Mouse (Mus musculus) midbrain, embryonic 10.5 days (tissue): ENCODE data around the gene Rprd2. TPM values are rescaled to one million over a fixed set of nuclear protein-coding genes. Genes with fewer than 3 reads are reported as not detected.
"Not testable (repeated sequence)": the region's sequence is repeated elsewhere in the genome, so short reads cannot be mapped to it uniquely, and the experiment has no call there.

Experiments
- DNase-seq: peaks from one replicate; pipeline ENCODE4 v3.0.0-alpha.2; 2017; ENCODE audit warnings: low spot score
- H3K27ac ChIP-seq: fragments of 300-500 bp; sonication (generic); replicated peaks from 2 replicates; pipeline ENCODE4 v1.5.1; 2016; ENCODE audit warnings: mild to moderate bottlenecking
- H3K27me3 ChIP-seq: fragments of 300-500 bp; sonication (generic); 2 replicates; pipeline ENCODE4 v1.6.1; 2016; ENCODE audit warnings: low read depth, mild to moderate bottlenecking; ENCODE audit not compliant: poor library complexity, severe bottlenecking
- H3K36me3 ChIP-seq: fragments of 300-500 bp; sonication (generic); 2 replicates; pipeline ENCODE4 v1.6.1; 2016; ENCODE audit warnings: mild to moderate bottlenecking, moderate library complexity
- H3K4me1 ChIP-seq: fragments of 300-500 bp; sonication (generic); 2 replicates; pipeline ENCODE4 v1.6.1; 2016
- H3K4me3 ChIP-seq: fragments of 300-500 bp; sonication (generic); 2 replicates; pipeline ENCODE4 v1.5.1; 2016; ENCODE audit warnings: mild to moderate bottlenecking, moderate library complexity
- H3K9me3 ChIP-seq: fragments of 300-500 bp; sonication (generic); replicated peaks from 2 replicates; pipeline ENCODE4 v1.6.1; 2016; ENCODE audit warnings: mild to moderate bottlenecking
- WGBS: fragments of 180-500 bp; shearing (Covaris S2); methylation state at CpG from one replicate; pipeline ENCODE4 v1.1.7; 2016; 5-methylcytosine and 5-hydroxymethylcytosine counted together
- polyA plus RNA-seq: library from polyadenylated mRNA; unstranded; fragments of >200 nt; fragmentation: Nextera tagmentation; extraction: Ambion mirVana; gene quantifications from 2 replicates; pipeline ENCODE4 v1.2.1, GENCODE M21; 2016

Gene Rprd2
- polyA plus RNA-seq = 18.1 and 22.1 TPM in 2 replicates

DNA sequence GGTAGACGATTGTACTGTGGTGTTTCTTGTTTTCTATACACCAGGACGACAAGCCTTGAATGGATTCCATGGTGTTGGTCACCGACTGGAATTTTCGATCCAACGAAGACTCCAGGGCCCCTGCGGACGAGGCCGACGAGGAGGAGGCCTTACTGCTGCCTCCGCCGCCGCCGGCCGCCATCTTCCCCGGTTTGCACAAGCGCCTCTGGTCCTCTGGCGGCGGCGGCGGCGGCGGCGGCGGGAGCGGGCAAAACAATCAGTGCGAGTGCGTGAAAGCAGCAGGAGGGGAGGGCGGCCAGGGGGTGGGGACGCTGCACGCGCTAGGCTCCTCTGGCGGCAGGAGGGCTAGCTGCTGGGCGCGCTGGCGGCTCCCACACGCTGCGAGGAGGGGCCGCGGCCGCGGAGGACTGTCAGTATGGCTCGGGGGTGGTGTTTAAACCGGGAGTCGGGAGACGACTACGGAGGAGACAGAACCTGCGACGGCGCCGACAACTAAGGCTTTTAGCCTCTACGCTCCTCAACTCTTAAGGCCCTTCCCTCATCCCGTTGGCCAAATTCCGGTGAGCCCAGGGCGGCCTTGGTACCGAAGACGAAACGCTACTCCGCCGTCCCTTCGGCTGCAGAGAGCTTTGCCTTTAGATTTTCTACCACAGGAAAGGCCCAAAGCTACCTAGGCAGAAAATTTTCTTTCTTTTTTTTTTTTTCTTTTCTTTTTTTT lies at the start of gene Rprd2:
Gene Rprd2, minus strand, starts transcription at position 293 of the 718 bp plus-strand sequence.
- Histone ChIP-seq H3K9me3 (no peaks in the 10 kb centered on the region), H3K4me1 (peaks cover 30% of the 10 kb centered on the region), H3K4me3 (peak within 1 kb of the TSS; percentile 91), H3K27ac (peak within 1 kb of the TSS; percentile 99), H3K27me3 (no peaks in the 10 kb centered on the region), H3K36me3 (peaks cover 11% of the 10 kb centered on the region)
- DNase-seq = peak; percentile 86
- WGBS = under 1% methylated on average over 59 of the region's 60 CpGs

DNA sequence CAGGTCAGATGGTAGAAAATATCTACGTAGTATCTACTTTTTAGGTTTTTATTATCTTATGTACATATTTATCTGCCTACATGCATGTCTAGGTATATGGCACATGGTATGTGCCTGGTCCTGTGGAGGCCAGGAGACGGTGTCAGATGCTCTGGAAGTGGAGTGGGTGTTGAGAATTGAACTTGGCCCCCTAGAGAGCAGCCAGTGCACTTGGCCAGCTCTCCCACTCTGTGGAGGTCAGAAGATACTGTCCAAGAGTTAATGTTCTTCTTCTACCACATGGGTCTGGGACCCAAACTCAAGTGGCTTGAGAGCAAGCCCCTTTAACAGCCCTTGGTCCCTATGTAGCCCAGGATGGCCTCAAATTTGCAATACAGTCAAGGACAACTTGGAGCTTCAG lies 48.7 kb upstream of the Rprd2 start:
- Histone ChIP-seq H3K27me3 (no peaks in the 10 kb centered on the region), H3K27ac (no peak overlapping the region), H3K4me3 (no peak overlapping the region), H3K4me1 (peaks cover 18% of the 10 kb centered on the region), H3K36me3 (peaks cover 76% of the 10 kb centered on the region), H3K9me3 (no peaks in the 10 kb centered on the region)
- DNase-seq = no peak
- WGBS = 92% methylated on average over 2 of the region's 2 CpGs

GRCm38 (mm10) chr3:95866071-95866470 lies 47.4 kb upstream of the Rprd2 start:
- Histone ChIP-seq H3K36me3 (peaks cover 88% of the 10 kb centered on the region), H3K4me3 (no peak overlapping the region), H3K27ac (no peak overlapping the region), H3K27me3 (no peaks in the 10 kb centered on the region), H3K9me3 (no peaks in the 10 kb centered on the region), H3K4me1 (peaks cover 10% of the 10 kb centered on the region)
- 94% methylated on average over 5 of the region's 5 CpGs for WGBS
- no peak for DNase-seq

GRCm38 (mm10) chr3:95865571-95865970 lies 46.9 kb upstream of the Rprd2 start:
- H3K4me1 ChIP-seq = peaks cover 5% of the 10 kb centered on the region
- no peak overlapping the region for H3K4me3 ChIP-seq
- H3K9me3 ChIP-seq = no peaks in the 10 kb centered on the region
- H3K27me3 ChIP-seq = no peaks in the 10 kb centered on the region
- no peak overlapping the region for H3K27ac ChIP-seq
- peaks cover 88% of the 10 kb centered on the region for H3K36me3 ChIP-seq
- DNase-seq = no peak
- WGBS = 94% methylated on average over 20 of the region's 20 CpGs

DNA sequence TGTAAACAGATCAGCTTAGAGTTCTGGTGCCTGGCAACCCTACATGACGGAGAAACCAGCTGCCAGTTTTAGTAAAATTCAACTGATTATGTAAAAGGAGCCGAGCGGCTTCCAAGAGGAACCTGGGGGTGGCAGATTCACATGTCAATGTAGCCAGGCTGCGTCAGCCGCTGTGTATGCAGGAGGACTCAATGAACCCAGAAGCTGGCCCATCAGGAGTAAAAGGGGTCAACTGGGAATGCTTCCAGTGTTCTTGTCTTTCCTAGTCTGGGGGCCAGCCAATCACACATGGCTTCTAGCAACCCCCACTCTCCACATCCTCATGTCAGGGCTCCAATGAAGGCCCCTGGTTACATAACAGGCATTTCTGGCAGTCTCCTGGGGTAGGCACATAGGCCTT lies 46.4 kb upstream of the Rprd2 start:
- H3K9me3 ChIP-seq = no peaks in the 10 kb centered on the region
- peaks cover 85% of the 10 kb centered on the region for H3K36me3 ChIP-seq
- no peaks in the 10 kb centered on the region for H3K27me3 ChIP-seq
- no peak for DNase-seq
- WGBS = 90% methylated on average over 5 of the region's 5 CpGs
- H3K4me3 ChIP-seq = no peak overlapping the region
- H3K27ac ChIP-seq = no peak overlapping the region
- H3K4me1 ChIP-seq = no peaks in the 10 kb centered on the region

- Histone ChIP-seq H3K9me3 (no peaks in the 10 kb centered on the region), H3K4me1 (no peaks in the 10 kb centered on the region), H3K36me3 (peaks cover 71% of the 10 kb centered on the region), H3K4me3 (no peak overlapping the region), H3K27me3 (no peaks in the 10 kb centered on the region), H3K27ac (no peak overlapping the region)
- DNase-seq = no peak
- 84% methylated on average over 7 of the region's 7 CpGs for WGBS
These were observed 44.9 kb upstream of the Rprd2 start for GRCm38 (mm10) chr3:95863578-95863977.

GRCm38 (mm10) chr3:95861796-95862195 lies 43.1 kb upstream of the Rprd2 start:
- Histone ChIP-seq H3K27ac (no peak overlapping the region), H3K4me3 (no peak overlapping the region), H3K4me1 (no peaks in the 10 kb centered on the region), H3K9me3 (no peaks in the 10 kb centered on the region), H3K36me3 (peaks cover 53% of the 10 kb centered on the region), H3K27me3 (no peaks in the 10 kb centered on the region)
- 41% methylated on average over 2 of the region's 2 CpGs for WGBS
- DNase-seq = peak; percentile 52

GRCm38 (mm10) chr3:95861216-95861615 lies 42.6 kb upstream of the Rprd2 start:
- WGBS = 73% methylated on average over 10 of the region's 10 CpGs
- Histone ChIP-seq H3K4me1 (peaks cover 1% of the 10 kb centered on the region), H3K9me3 (no peaks in the 10 kb centered on the region), H3K4me3 (no peak overlapping the region), H3K36me3 (peaks cover 47% of the 10 kb centered on the region), H3K27ac (no peak overlapping the region), H3K27me3 (no peaks in the 10 kb centered on the region)
- no peak for DNase-seq

DNA sequence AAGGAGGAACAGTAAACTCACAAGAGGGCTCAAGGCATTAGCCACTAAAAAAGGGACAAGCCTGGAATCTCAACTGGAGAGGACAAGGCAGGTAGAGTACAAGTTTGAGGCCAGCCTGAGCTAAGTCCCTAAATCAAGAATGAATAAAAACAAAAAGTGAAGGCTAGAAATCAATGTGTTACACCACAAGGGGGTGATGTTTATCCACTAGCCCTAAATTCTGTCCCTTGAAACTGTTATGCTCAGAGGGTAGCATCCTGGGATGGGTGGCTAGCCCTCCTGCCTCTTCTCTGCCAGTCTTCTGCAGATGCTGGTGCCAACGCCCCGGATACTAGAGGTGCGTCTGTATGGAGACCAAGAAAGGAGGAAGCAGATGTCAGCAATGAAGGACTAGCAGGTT lies 41.7 kb upstream of the Rprd2 start:
- 90% methylated on average over 3 of the region's 3 CpGs for WGBS
- Histone ChIP-seq H3K36me3 (peaks cover 39% of the 10 kb centered on the region), H3K9me3 (no peaks in the 10 kb centered on the region), H3K27ac (no peak overlapping the region), H3K27me3 (no peaks in the 10 kb centered on the region), H3K4me3 (no peak overlapping the region), H3K4me1 (peaks cover 5% of the 10 kb centered on the region)
- DNase-seq = no peak

- H3K27ac ChIP-seq, H3K4me3 ChIP-seq, DNase-seq, H3K27me3 ChIP-seq, H3K9me3 ChIP-seq: not testable (repeated sequence)
- peaks cover 16% of the 10 kb centered on the region for H3K4me1 ChIP-seq
- H3K36me3 ChIP-seq = peaks cover 25% of the 10 kb centered on the region
- 94% methylated on average over 3 of the region's 3 CpGs for WGBS
These were observed 39.6 kb upstream of the Rprd2 start for GRCm38 (mm10) chr3:95858278-95858677.

GRCm38 (mm10) chr3:95857050-95857449 lies 38.4 kb upstream of the Rprd2 start:
- H3K27me3 ChIP-seq, H3K9me3 ChIP-seq, H3K4me3 ChIP-seq, DNase-seq, H3K27ac ChIP-seq: not testable (repeated sequence)
- 90% methylated on average over 1 of the region's 1 CpGs for WGBS
- H3K4me1 ChIP-seq = peaks cover 16% of the 10 kb centered on the region
- H3K36me3 ChIP-seq = peaks cover 28% of the 10 kb centered on the region

DNA sequence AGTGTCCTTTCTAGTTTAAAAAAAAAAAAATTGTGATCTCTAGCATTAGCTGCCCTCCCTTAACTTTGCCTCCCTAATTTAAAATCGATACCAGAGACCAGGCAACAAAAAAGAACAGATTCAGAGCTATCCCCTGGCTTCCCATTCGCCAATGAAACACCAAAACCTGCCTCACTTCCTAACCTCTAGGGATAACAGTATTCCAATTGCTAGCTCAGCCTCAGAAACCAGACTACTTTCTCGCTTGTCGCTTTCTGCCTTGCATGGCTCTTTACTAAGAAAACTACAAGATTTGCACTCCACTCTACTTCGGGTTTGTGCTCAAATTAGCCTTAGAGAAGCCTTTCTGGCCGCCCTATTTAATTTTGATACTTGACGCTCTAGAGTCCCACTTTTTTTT lies 37.5 kb upstream of the Rprd2 start:
- WGBS = 26% methylated on average over 7 of the region's 7 CpGs
- Histone ChIP-seq H3K36me3 (peaks cover 28% of the 10 kb centered on the region), H3K4me3 (peak overlapping the region; percentile 95), H3K27me3 (no peaks in the 10 kb centered on the region), H3K27ac (peak overlapping the region; percentile 93), H3K4me1 (peaks cover 16% of the 10 kb centered on the region), H3K9me3 (no peaks in the 10 kb centered on the region)
- no peak for DNase-seq

GRCm38 (mm10) chr3:95855502-95856089 lies 36.9 kb upstream of the Rprd2 start, which contains the start of gene Prpf3:
Prpf3 (minus strand) TSS chr3:95855885.
- Histone ChIP-seq H3K4me3 (peak within 1 kb of the TSS; percentile 95), H3K4me1 (peaks cover 16% of the 10 kb centered on the region), H3K27me3 (no peaks in the 10 kb centered on the region), H3K27ac (peak within 1 kb of the TSS; percentile 93), H3K9me3 (no peaks in the 10 kb centered on the region), H3K36me3 (peaks cover 33% of the 10 kb centered on the region)
- WGBS = under 1% methylated on average over 56 of the region's 56 CpGs
- peak; percentile 93 for DNase-seq
